Mouse (Mus musculus) neural tube, embryonic 13.5 days (tissue): ENCODE data around the gene Sh3bp1. TPM values are rescaled to one million over a fixed set of nuclear protein-coding genes. Genes with fewer than 3 reads are reported as not detected.

Experiments
- ATAC-seq: fragments of 200-750 bp; cut with Nextera tagmentation; 2 replicates; pipeline ENCODE4 v1.8.0; 2017; ENCODE audit warnings: low read depth, mild to moderate bottlenecking, moderate TSS enrichment, moderate library complexity
- H3K27ac ChIP-seq: fragments of 300-500 bp; sonication (generic); replicated peaks from 2 replicates; pipeline ENCODE4 v1.5.1; 2015; ENCODE audit warnings: moderate library complexity, mild to moderate bottlenecking, inconsistent platforms
- H3K27me3 ChIP-seq: fragments of 300-500 bp; sonication (generic); 2 replicates; pipeline ENCODE4 v1.6.1; 2015; ENCODE audit warnings: mild to moderate bottlenecking, inconsistent platforms
- H3K36me3 ChIP-seq: fragments of 300-500 bp; sonication (generic); 2 replicates; pipeline ENCODE4 v1.6.1; 2015; ENCODE audit warnings: mild to moderate bottlenecking, inconsistent platforms
- H3K4me1 ChIP-seq: fragments of 300-500 bp; sonication (generic); replicated peaks from 2 replicates; pipeline ENCODE4 v1.6.1; 2015; ENCODE audit warnings: inconsistent platforms
- H3K4me2 ChIP-seq: fragments of 300-500 bp; sonication (generic); 2 replicates; pipeline ENCODE4 v1.6.1; 2015; ENCODE audit warnings: inconsistent platforms, mild to moderate bottlenecking, moderate library complexity
- H3K4me3 ChIP-seq: fragments of 300-500 bp; sonication (generic); 2 replicates; pipeline ENCODE4 v1.5.1; 2015; ENCODE audit warnings: mild to moderate bottlenecking, inconsistent platforms
- H3K9ac ChIP-seq: fragments of 300-500 bp; sonication (generic); 2 replicates; pipeline ENCODE4 v1.6.1; 2015; ENCODE audit warnings: moderate library complexity, mild to moderate bottlenecking, inconsistent platforms
- H3K9me3 ChIP-seq: fragments of 300-500 bp; sonication (generic); 2 replicates; pipeline ENCODE4 v1.6.1; 2016; ENCODE audit warnings: inconsistent platforms
- WGBS: fragments of 180-500 bp; shearing (Covaris S2); methylation state at CpG from one replicate; pipeline ENCODE4 v1.1.7; 2015; 5-methylcytosine and 5-hydroxymethylcytosine counted together
- polyA plus RNA-seq: library from polyadenylated mRNA; unstranded; fragments of >200 nt; fragmentation: Nextera tagmentation; extraction: Ambion mirVana; gene quantifications from 2 replicates; pipeline ENCODE4 v1.2.1, GENCODE M21; 2015

The Sh3bp1 gene
- 6.2 and 6.8 TPM in 2 replicates for polyA plus RNA-seq

GRCm38 (mm10) chr15:78899740-78900584 lies at the start of gene Sh3bp1:
Sh3bp1 (plus strand) TSS chr15:78899768.
- no peaks in the 10 kb centered on the region for H3K9me3 ChIP-seq
- ATAC-seq: no peak
- peak within 1 kb of the TSS; percentile 90 for H3K4me2 ChIP-seq
- H3K4me1 ChIP-seq: peaks cover 32% of the 10 kb centered on the region
- peak within 1 kb of the TSS; percentile 51 for H3K4me3 ChIP-seq
- H3K36me3 ChIP-seq: peaks cover 2% of the 10 kb centered on the region; the same call in 1 of the 2 replicates
- H3K9ac ChIP-seq: peak within 1 kb of the TSS; percentile 73
- no peak within 1 kb of the TSS for H3K27ac ChIP-seq
- H3K27me3 ChIP-seq: peaks cover 35% of the 10 kb centered on the region
- WGBS: 2% methylated on average over 45 of the region's 47 CpGs

GRCm38 (mm10) chr15:78850059-78850824 lies 49.3 kb upstream of the Sh3bp1 start:
- Histone ChIP-seq H3K36me3 (no peaks in the 10 kb centered on the region), H3K4me2 (no peak overlapping the region), H3K27ac (no peak overlapping the region), H3K27me3 (no peaks in the 10 kb centered on the region), H3K9ac (no peak overlapping the region), H3K4me3 (no peak overlapping the region), H3K9me3 (no peaks in the 10 kb centered on the region), H3K4me1 (peaks cover 13% of the 10 kb centered on the region)
- WGBS: 69% methylated on average over 15 of the region's 15 CpGs
- no peak for ATAC-seq

- peaks cover 6% of the 10 kb centered on the region for H3K4me1 ChIP-seq
- no peak for ATAC-seq
- H3K27me3 ChIP-seq: no peaks in the 10 kb centered on the region
- H3K36me3 ChIP-seq: no peaks in the 10 kb centered on the region
- H3K9ac ChIP-seq: no peak overlapping the region
- no peaks in the 10 kb centered on the region for H3K9me3 ChIP-seq
- WGBS: 76% methylated on average over 6 of the region's 6 CpGs
- H3K4me3 ChIP-seq: no peak overlapping the region
- no peak overlapping the region for H3K27ac ChIP-seq
- H3K4me2 ChIP-seq: no peak overlapping the region
Measured at GRCm38 (mm10) chr15:78850944-78851343, 48.6 kb upstream of the Sh3bp1 start.

DNA sequence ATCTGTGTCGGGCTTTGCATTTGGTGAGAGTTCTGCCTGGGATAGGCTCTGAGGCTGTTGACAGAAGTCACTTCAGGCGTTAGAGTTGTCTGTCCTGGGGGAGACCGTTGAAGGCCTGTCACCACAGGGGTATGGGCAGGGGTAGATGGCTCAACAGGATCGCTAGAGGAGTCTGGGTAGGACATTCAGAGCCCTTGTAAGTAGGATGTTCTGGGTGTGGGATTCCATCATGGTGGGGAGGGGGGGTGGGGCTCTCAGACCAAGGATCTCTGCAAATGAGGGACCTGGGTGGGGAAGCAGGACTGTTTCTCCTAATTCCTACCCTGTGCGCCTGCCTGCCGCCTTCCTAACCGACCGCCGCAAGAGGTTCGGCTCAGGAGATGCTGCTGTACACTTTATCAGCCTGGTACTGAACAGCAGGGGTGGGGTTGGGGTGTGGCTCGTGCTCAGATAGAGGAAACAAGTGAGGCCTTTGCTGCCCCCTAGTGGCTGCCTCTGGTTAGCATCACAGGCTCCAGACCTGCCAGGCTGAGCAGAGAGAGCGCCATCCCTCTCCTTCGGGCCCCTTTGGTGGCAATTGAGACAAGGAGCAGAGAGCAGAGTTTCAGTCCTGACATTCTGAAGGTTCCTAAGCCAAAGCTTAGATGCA lies 47.9 kb upstream of the Sh3bp1 start:
- ATAC-seq: peak; percentile 80
- Histone ChIP-seq H3K4me1 (peaks cover 4% of the 10 kb centered on the region; the same call in 1 of the 2 replicates), H3K9ac (0 out of 2 replicates have a peak overlapping the region, but pooled peaks have one; percentile 38), H3K9me3 (no peaks in the 10 kb centered on the region), H3K4me2 (peak overlapping the region; percentile 31; the same call in 1 of the 2 replicates), H3K36me3 (no peaks in the 10 kb centered on the region), H3K27ac (no peak overlapping the region), H3K27me3 (no peaks in the 10 kb centered on the region), H3K4me3 (no peak overlapping the region)
- 16% methylated on average over 13 of the region's 13 CpGs for WGBS

DNA sequence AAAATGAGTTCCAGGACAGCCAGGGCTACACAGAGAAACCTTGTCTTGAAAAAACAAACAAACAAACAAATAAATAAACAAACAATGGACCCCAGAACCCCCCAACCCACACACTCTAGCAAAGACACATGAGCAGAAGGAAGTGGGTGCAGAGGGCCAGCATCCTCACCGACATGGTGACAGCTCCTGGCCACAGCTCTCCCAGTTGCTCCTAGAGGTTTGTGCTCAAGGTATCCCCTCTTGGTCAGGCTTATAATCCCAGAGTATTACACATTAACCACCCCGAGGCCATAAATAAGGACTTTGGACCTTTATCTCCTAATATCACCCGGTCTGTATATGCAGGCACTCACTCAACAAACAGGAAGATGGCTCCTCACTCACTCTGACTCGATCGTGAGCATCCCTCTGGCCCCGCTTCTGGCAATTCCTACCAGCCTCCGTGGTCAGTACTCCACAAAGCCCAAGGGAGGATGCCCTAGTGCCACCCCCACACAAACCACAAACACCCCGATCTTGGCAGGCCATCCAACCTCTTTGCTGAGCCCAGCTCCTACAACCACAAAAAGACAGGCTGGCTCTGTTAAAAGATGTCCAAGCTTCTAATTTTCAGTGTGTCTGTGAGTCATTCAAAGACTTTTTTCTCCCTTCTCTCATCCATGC lies 44.1 kb upstream of the Sh3bp1 start, which contains the start of gene Lgals2:
TSS of gene Lgals2 (minus strand) at position 227 of the 663 bp plus-strand sequence.
- Histone ChIP-seq H3K4me3 (no peak within 1 kb of the TSS), H3K4me2 (no peak within 1 kb of the TSS), H3K27ac (no peak within 1 kb of the TSS), H3K9me3 (no peaks in the 10 kb centered on the region), H3K4me1 (peaks cover 4% of the 10 kb centered on the region; the same call in 1 of the 2 replicates), H3K36me3 (no peaks in the 10 kb centered on the region), H3K27me3 (no peaks in the 10 kb centered on the region), H3K9ac (no peak within 1 kb of the TSS)
- WGBS: 71% methylated on average over 8 of the region's 8 CpGs
- ATAC-seq: no peak

GRCm38 (mm10) chr15:78857009-78857408 lies 42.6 kb upstream of the Sh3bp1 start:
- no peak for ATAC-seq
- Histone ChIP-seq H3K27ac (no peak overlapping the region), H3K9me3 (no peaks in the 10 kb centered on the region), H3K27me3 (no peaks in the 10 kb centered on the region), H3K36me3 (no peaks in the 10 kb centered on the region), H3K4me1 (no peaks in the 10 kb centered on the region), H3K4me2 (no peak overlapping the region), H3K9ac (no peak overlapping the region), H3K4me3 (no peak overlapping the region)
- WGBS: 78% methylated on average over 7 of the region's 7 CpGs

DNA sequence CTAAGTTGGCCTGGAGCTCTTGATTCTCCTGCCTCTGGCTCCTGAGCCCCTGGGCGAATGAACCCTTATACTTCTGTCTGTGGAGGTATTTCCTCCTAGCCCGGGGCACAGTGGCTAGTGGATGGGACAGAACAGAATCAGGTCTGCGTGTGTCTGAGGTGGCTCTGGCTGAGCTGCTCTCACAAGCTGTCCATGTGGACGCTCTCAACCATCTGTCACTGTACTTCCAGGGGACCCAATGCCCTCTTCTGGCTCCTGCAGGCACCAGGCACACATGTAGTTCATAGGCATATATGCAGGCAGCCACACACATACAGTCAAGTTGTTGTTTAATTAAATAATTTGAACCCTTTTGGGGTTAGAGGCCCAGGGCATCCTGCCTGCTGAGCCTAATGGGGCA lies 40.3 kb upstream of the Sh3bp1 start:
- ATAC-seq: no peak
- WGBS: 72% methylated on average over 4 of the region's 4 CpGs

DNA sequence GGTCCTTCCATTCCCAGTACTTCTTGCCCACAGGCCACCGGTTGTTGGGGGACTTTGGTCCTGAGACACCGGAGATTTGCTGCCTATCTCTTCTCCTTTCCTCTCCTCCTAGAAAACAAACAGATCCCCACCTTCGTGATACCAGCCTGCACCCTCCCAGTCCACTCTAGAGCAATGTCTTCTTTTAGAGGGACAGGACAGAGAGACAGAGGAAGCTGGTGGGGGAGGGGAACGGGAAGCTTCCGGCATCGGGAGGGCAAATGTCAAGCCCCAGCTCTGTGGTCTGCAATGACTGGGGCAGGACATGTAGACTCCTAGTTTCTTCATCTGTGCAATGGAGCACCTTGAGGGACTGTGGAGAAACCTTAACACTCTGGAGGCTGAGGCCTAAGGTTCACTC lies 39.9 kb upstream of the Sh3bp1 start:
- Histone ChIP-seq H3K9me3 (no peaks in the 10 kb centered on the region), H3K36me3 (no peaks in the 10 kb centered on the region), H3K27me3 (no peaks in the 10 kb centered on the region), H3K4me3 (no peak overlapping the region), H3K4me1 (no peaks in the 10 kb centered on the region), H3K27ac (no peak overlapping the region), H3K9ac (no peak overlapping the region), H3K4me2 (no peak overlapping the region)
- no peak for ATAC-seq
- 80% methylated on average over 6 of the region's 6 CpGs for WGBS

More for the DNA sequence above, 40.3 kb upstream of the Sh3bp1 start:
- no peak overlapping the region for H3K4me3 ChIP-seq
- no peak overlapping the region for H3K9ac ChIP-seq
- no peaks in the 10 kb centered on the region for H3K4me1 ChIP-seq
- no peaks in the 10 kb centered on the region for H3K9me3 ChIP-seq
- H3K4me2 ChIP-seq: no peak overlapping the region
- no peak overlapping the region for H3K27ac ChIP-seq
- no peaks in the 10 kb centered on the region for H3K36me3 ChIP-seq
- no peaks in the 10 kb centered on the region for H3K27me3 ChIP-seq

DNA sequence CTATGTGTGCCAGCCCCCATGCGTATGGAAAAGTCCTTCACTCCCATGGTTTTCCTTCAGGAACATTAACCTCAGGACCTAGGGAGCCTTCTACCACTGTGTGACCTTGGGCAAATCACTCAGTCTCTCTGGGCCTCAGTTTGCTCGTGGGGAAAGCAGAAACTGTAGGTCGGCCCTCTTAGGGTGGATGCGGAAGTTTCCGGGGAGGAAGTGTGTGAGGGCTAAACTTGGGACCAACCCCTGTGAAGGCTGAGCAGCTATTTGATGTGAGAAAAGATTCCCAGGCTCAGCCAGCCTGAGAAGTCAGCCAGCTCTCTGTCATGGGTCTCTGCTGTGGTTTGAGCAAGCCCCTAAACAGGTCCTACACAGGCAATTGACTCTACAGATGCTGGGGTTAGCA lies 37.3 kb upstream of the Sh3bp1 start:
- Histone ChIP-seq H3K36me3 (no peaks in the 10 kb centered on the region), H3K4me1 (no peaks in the 10 kb centered on the region), H3K9ac (no peak overlapping the region), H3K27ac (no peak overlapping the region), H3K9me3 (no peaks in the 10 kb centered on the region), H3K27me3 (no peaks in the 10 kb centered on the region), H3K4me3 (no peak overlapping the region), H3K4me2 (no peak overlapping the region)
- ATAC-seq: no peak
- WGBS: 86% methylated on average over 5 of the region's 5 CpGs

GRCm38 (mm10) chr15:78863154-78863553 lies 36.4 kb upstream of the Sh3bp1 start:
- H3K9ac ChIP-seq: no peak overlapping the region
- no peak overlapping the region for H3K4me3 ChIP-seq
- H3K4me1 ChIP-seq: 0 out of 2 replicates have a peak, but pooled peaks cover 1% of the 10 kb centered on the region
- H3K4me2 ChIP-seq: no peak overlapping the region
- no peak overlapping the region for H3K27ac ChIP-seq
- no peak for ATAC-seq
- WGBS: 75% methylated on average over 2 of the region's 2 CpGs
- no peaks in the 10 kb centered on the region for H3K36me3 ChIP-seq
- no peaks in the 10 kb centered on the region for H3K9me3 ChIP-seq
- H3K27me3 ChIP-seq: no peaks in the 10 kb centered on the region

DNA sequence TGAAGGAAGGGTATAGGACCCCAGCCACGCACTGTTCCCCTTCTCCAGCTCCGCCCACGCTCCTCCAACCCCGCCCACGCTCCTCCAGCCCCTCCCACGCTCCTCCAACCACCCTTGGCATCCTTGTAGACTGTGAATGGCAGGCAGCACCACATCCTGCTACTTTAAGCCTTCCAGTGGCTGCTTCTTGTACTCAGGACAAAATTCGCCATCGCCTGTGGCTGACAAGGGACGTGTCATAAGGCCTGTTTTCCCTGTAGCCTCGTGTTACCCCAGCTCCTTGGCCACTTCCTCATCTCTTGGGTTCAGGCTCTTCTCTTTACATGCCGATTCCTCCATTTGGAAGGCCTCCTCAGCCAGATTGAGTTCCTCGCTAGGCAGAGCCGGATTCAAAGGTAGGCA lies 35.7 kb upstream of the Sh3bp1 start:
- Histone ChIP-seq H3K27me3 (no peaks in the 10 kb centered on the region), H3K27ac (no peak overlapping the region), H3K36me3 (no peaks in the 10 kb centered on the region), H3K4me1 (peaks cover 8% of the 10 kb centered on the region), H3K9me3 (no peaks in the 10 kb centered on the region), H3K4me3 (no peak overlapping the region), H3K4me2 (no peak overlapping the region), H3K9ac (no peak overlapping the region)
- WGBS: 43% methylated on average over 13 of the region's 13 CpGs
- no peak for ATAC-seq
